Mouse (Mus musculus): ENCODE data around the gene Majin.

Gene Majin

DNA sequence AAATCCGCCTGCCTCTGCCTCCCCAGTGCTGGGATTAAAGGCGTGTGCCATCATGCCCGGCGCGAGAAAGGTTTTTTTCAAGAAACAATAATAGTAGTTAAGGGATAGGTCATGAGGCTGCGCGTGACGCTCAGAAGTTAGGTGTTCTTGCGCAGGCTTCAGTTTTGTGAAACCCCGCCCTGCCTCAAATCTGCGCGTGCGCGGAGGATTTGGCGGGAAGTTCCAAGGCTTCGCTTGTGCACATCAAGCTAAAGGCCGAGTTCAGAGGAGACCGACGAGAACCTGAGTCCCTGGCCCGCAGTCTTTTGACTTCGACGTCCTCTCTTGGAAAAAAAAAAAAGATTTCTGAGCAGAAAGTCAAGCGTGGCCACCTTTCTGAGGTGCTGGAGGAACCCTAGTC is at the start of gene Majin:
Majin (plus strand) TSS at position 258 of the 400 bp plus-strand sequence.
- DNase-seq (ENCODE audit: extremely low spot score, low read depth, low spot score) = no peak

DNA sequence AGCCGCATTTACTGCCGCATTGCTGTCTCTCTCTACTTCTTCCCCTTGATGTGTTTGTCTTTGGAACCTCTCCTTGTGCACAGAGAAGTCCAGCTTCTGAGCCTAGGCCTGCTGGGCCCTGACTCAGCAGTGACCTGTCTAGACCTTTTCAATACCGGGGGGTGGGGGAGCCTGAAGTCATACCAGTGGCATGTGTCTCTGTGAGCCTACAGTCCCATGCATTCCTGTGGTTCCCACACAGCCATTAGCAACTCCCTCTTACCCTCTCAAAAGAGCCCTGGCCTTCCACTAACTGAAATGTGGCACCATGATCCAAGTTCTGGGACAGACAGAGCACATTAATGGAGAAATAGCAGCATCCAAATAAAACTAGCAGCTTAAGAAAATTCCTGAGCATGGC is 47.8 kb upstream of the Majin start:
- DNase-seq (ENCODE audit: extremely low spot score, low read depth, low spot score) = no peak

DNA sequence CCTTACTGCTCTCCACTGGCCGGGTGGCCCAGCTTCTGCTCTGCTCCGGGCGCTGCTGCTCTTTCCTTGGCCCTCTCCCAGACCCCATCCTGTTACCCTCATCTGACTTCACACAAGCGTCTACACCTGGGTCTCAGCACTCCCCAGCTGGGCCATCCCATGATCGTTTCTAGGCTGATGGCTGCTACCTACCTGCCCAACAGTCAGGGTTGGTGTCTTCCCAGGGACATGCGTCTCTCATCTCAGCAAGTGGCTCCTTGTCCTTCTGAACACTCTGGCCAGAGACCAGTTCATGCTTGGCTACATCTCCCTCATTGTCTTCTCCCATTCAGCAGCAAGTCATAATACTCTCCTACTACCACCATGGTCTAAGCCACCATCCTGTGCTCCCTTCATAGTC is 44.5 kb upstream of the Majin start:
- no peak for DNase-seq (ENCODE audit: extremely low spot score, low read depth, low spot score)

DNA sequence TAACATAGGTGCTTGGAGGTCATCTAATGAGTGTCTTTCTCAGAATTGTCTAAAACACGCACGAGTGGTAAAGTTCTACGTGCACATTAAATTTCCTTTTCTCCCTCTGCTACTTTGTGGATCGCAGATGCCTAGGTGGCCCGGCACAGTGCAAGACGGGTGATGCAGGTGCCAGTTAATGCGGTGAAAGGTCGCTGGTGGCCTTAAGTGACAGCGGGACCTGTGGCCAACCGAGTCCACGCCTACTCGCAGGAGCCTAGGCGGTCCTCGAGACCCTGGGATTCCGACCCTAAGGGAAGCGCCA is 43.9 kb upstream of the Majin start:
- DNase-seq (ENCODE audit: extremely low spot score, low read depth, low spot score) = no peak

DNA sequence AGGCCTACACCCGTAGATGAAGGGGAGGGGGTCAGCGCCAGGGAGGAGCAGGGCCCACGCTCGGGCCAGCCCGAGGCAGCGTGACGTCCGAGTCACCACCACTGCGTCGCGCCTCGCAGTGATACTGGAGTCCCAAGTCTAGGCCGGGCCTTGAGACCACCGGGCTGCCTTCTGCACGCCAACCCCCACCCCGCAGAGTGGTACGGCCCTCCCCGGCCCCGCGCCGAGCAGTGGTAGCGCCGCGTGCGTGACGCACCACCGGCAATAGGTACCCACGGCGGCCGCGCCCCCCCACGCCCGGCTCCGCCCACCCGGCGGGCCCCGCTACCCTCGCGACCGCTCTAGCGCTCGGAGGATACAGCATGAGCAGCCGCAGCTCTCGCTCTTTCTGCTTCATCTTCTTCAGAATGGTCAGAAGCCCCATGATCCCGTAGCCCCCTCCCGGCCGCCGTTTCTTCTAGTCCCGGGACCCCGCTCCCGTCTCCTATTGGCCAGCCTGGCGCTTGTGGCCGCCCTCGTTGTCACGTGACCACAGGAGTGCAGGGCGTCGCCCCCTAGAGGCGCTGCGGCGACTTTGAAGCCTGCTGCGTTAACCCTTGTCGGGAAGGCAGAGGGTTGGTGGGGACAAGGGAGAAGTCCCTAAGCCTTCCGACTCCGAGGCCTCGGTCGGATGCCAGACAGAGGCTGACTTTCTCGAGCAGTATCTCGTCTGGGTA is 43.4 kb upstream of the Majin start, which contains the start of gene Batf2:
Batf2 (plus strand) TSS at position 306 of the 716 bp plus-strand sequence.
- DNase-seq (ENCODE audit: extremely low spot score, low read depth, low spot score) = peak; percentile 90

DNA sequence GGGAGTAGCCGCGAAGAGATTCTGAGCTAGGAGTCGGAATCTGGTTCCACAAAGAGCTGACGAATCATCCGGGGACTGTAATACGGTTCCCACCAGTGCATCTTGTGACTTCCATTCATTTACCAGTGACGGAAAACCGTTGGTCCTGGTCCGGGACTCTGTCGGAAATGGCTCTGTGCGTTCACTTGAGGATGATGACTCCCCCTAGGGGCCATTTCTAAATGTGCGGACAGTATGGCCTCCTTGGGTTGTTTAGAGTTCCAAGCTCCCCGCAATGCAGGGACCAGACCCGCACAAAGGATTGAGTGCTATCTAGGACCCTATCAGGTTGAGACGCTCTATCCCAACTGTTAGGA is 42.8 kb upstream of the Majin start, which contains the start of gene Arl2:
Arl2 (minus strand) TSS at position 155 of the 356 bp plus-strand sequence.
- peak; percentile 87 for DNase-seq (ENCODE audit: extremely low spot score, low read depth, low spot score)

DNA sequence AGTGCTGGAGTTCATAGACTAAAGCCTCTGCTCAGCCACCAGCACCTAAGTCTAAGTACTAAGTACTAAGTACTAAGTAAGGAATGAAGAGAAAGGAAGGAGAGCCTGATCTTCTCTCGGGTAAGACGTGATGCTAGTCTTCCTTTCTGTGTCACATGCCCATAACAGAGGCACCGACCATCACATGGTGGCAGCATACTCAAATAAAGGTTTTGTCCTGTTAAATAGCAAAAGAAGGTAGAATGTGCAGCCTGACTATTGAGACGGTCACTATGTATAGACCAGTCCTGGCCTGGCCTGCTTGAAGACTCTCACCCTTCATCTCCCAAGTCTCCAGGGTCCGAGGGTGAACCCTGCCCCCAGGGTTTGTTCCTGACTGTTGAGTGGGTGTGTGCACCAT is 39.3 kb upstream of the Majin start:
- no peak for DNase-seq (ENCODE audit: extremely low spot score, low read depth, low spot score)

DNA sequence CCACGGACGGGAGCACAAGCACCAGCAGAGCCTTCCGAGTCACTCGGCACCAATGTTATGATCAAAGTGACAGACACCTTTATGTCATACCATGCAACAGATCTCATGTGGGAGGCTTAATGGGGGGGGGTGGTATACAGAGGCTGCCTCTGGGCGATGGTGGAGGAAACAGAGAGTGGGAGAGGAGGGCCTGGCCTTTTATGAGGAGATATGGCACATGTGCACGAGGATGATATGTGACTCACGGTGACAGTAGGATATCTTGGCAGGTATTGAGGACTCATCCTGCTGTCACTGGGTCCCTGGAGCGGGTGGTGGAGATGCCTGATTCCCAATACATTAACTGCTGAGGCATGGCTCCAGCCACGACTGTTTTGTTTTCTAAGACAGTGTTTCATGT is 29.0 kb upstream of the Majin start:
- DNase-seq (ENCODE audit: extremely low spot score, low read depth, low spot score) = no peak

DNA sequence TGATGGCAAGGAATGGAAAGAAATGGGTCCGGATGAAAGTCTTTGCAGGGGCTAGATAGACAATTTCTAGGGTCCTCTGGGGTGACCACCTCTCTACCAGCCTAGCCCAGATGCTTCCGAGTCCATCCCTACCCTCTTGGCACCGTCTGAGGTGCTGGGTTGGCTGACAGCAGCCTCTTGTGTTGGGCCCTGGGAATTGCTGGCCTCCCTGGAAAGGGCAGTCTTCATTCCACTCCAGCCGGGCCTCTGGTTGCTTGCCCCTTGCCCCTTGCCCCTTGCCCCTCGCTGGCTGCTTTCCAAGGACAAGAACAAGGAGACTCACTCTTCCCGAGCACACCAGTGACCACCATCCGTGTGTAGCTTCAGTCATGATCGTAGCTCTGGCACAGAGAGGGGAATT is 27.8 kb upstream of the Majin start:
- no peak for DNase-seq (ENCODE audit: extremely low spot score, low read depth, low spot score)

DNA sequence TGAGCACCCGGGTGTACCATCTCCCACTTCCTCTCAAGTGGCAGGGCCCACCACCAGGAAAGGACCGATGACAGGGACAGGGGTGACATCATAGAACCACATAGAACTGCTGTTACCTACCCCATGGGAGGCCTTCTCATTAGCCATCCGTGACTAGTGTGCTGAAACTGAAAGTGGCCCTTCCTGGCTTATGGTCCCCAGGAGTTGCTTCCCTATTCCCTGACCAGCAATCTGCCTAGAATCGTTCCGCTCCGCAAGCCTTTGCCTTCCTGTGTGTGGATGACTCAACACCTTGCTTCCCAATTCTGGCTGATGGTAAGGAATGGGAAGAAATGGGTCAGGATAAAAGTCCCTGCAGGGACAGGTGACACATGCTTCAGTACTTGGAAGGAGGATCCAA is 27.0 kb upstream of the Majin start:
- DNase-seq (ENCODE audit: extremely low spot score, low read depth, low spot score) = no peak

DNA sequence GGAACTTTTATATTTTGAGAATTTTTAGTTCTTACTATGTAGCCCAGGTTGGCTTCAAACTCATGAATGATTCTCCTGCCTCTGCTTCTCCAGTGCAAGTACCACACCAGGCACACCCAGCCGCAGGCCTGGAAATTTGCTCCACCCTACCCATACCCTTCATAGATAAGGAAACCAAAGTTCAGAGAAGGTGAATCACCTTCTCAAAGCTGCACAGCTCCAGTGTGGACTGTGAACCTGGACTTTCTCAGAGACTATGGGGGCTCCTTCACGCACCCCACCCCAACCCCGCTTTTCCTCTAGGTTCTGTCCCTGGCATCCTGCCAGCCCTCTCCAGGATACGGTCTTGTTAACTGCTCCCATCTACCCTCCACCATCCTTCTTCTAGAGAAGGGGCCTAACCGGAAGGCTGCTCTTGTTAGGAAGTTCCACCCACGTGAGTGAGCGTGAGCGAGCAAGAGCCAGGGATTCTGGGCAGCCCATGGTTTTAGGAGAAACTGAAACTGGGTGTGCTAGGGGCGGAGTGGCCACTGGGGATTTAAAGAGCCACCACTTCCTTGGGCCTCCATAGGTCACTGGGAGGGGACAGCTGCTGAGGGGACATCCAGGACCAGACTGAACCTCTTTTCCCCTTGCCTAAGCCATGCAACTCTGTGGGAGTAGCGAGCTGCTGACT is 20.2 kb upstream of the Majin start:
- DNase-seq (ENCODE audit: extremely low spot score, low read depth, low spot score) = no peak

DNA sequence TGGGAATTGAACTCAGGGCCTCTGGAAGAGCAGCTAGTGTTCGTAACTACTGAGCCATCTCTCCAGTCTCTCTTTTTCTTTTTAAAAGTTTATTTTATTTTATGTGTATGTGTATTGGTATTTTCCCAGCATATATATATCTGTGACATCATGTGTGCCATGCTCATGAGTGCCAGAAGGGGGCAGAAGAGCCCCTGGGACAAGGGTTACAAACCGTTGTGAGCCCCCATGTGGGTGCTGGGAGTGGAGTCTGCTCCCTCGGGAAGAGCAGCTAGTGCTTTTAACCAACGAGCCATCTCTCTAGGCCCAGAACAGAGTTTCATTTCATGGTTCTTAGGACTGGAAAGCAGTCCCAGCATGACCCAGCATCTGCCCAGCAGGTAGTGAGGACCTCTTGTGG is 17.4 kb upstream of the Majin start:
- DNase-seq (ENCODE audit: extremely low spot score, low read depth, low spot score) = no peak

DNA sequence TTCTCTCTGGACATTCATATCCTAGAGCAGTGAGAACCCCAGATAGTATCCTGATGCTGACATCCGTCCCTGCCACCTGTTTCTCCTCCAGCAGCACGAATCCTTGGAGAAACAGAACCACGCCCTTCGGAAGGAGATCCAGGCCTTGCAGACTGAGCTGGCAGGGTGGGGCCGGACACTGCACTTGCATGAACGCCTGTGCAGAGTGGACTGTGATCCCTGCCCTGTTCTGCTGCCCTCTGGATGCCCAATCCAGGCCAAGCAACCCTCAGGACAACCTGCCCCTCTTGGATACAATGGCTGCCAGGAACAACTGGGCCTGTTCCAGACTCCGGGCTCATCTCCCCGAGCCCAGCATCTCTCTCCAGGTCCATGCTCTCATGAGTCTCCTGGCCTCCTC is 13.0 kb upstream of the Majin start:
- DNase-seq (ENCODE audit: extremely low spot score, low read depth, low spot score) = no peak

DNA sequence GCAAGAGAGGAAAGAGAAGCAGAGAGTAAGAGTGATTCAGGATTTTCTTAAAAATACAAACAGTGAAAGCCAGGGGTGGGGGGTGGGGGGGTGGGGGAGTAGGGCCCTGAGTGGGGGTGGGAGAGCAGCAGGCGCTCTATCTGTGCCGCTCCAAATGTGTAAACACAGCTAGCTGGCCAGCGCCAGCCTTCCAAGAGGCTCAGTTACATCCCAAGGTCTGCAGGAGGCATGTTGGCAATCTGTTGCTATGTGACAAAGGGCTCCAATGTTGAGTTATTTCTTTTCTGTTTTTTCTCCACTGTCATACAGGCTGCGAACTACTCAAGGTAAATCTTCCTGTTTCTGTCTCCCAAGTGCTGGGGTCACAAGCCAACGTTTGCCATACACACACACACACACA is 9.4 kb upstream of the Majin start:
- no peak for DNase-seq (ENCODE audit: extremely low spot score, low read depth, low spot score)

DNA sequence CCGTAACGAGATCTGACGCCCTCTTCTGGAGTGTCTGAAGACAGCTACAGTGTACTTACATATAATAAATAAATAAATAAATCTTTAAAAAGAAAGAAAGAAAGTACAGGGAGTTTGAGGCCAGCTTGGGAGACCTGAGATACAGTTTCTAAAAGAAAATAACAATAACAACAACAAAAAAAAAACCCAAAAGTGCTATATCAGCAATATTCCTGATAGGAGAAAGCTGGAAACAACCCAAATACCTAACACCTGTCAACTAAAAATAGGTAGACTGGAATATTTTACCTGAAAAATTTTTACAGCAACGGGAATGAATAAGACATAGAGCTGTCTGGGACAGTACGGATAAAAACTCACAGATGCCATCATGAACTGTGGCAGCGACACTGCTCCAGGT is 5.4 kb upstream of the Majin start:
- no peak for DNase-seq (ENCODE audit: extremely low spot score, low read depth, low spot score)

DNA sequence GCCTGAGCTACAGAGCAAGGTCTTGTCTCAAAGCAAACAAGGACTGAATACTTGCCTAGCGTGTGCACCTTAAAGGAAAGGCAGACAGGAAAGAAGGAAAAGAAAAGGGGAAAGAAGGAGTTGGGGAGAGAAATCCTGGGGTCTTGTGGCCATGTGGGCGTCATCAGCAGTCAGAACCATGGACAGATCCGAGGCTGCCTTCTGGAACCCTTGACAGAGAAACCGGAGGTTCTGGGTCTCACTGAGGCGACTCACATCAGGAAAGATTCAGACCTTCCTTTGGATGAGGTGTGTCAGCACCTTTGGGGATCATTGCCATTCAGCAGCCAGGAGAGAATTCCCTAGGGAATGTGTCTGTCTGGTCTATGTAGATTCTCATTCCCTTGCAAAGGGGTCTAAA is 2.6 kb upstream of the Majin start:
- no peak for DNase-seq (ENCODE audit: extremely low spot score, low read depth, low spot score)

DNA sequence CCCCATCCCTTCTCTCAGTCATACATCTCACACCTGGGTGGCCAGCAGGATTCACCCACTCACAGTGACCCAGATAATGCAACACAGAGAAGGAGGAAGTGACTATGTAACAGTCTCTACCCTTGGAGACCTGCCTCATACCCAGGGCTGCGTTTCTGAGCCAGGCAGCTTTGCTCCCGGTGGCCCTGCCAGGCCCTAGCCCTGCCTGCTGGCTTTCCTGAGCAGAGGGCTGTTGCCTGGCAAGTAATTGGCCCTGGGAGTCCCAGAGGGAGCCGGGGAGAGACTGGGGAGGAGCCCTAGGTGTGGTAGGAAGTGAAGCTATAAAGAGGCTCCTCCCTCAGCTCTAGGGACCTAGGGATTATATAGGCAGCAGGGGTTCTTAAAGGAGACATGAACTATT is 1.7 kb upstream of the Majin start:
- DNase-seq (ENCODE audit: extremely low spot score, low read depth, low spot score) = no peak

DNA sequence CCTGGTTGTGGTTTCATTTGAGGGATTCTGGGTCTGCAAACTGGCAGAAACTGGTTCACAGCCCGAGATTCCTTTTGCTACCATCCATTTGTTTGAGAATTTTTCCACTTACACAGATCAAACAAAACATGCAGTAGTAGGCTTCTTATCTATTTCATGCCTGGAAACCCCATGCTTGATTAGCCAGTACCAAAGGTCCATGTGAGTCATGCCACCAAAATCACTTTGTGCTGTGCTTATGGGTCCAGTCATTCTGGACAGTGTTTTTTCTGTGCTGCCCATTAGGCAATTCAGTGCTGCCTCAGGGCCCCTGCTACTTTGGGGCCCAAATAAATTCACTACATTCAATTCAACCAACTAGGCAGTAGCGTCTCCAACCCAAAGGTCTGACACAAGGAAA is 20.1 kb downstream of the Majin start:
- DNase-seq (ENCODE audit: extremely low spot score, low read depth, low spot score) = no peak

DNA sequence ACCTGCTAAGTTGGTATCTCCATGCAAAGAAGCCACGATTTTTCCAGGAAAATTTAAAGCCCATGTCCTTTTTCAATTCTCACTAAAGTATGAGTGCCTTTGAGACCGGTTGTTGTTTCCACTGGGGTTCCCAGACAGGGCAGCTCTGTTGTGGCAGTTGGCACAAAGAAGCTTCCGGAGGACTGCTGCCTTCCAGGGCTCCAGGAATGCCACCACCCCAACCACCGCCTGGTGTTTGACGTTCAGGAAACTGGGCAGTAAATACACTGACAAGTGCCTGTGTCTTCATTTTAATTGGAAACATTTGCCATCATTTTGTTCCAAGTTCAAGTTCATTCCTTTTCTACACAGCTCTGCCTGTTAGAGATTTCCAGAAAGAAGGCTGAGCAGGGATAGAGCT is 22.5 kb downstream of the Majin start:
- no peak for DNase-seq (ENCODE audit: extremely low spot score, low read depth, low spot score)

DNA sequence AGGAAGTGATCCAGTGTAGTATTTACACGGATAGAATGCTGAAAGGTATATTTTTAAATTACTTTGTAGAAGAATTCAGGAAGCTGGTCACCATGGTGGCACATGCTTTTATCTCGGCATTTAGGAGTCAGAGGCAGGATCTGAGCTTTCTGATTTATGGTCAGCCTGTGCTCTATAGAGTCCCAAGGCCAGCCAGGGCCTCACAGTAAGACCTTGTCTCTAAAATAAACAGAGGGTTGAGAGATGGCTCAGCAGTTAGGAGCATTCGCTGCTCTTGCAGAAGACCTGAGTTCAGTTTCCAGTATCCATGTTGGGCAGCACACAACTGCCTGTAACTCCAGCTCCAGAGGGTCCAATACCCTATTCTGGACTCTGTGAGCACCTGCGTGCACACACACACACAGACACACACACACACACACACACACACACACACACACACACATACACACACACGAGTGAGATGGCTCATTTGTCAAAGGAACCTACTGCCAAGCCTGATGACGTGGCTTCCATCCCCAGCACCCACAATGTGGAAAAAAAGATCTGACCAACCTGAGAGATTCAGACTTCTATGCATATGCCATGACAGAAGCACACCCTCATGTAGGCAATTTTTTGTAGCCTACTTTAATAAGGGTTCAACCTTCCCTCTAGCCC is 32.0 kb downstream of the Majin start:
- DNase-seq (ENCODE audit: extremely low spot score, low read depth, low spot score) = no peak

DNA sequence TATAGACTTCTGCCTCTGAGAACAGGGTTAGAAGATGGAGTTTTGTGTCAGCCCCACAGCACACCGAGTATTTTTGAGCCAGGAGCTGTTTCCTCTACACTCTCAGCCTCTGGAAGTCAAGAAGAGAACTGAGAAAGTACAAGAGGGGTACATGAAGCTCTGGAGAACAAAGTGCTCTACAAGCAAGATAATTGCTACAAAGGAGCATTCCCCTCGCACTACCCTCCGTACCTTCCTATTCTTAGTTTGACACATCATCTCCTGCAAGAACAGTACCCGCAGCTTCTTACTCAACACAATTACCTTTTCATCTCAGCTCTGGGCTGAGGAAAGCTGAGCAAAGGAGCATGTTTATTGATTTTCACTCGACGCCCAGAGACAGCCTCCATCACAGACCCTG is 34.4 kb downstream of the Majin start:
- no peak for DNase-seq (ENCODE audit: extremely low spot score, low read depth, low spot score)

DNA sequence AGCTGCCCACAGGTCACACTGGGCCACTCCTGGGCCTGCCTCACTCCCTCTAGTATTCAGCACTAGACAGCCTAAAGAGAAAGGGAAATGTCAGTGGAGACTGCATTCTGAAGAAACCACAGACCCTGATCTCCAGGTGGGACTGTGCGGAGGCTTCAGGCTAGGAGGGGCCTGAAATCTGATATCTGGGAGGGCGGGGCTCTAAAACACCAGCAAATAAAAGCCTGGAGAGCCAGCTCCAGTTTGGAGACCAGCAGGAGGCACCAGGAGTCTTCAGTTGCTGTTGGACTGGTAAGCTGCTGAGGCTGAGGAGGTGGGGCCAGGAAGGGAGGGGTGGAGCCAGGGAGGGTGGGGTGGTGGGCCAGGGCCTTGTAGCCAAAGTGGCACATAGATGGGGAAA is 41.9 kb downstream of the Majin start, which contains the start of gene Gpha2:
Gpha2 (plus strand) TSS at position 246 of the 400 bp plus-strand sequence.
- no peak for DNase-seq (ENCODE audit: extremely low spot score, low read depth, low spot score)
